Mouse (Mus musculus): ENCODE results near the gene Mrpl20. TPM values are rescaled to one million over a fixed set of nuclear protein-coding genes. Genes with fewer than 3 reads are reported as not detected.

The Mrpl20 gene
- polyA plus RNA-seq, 1 experiment from 2014 or later = 186 TPM

DNA sequence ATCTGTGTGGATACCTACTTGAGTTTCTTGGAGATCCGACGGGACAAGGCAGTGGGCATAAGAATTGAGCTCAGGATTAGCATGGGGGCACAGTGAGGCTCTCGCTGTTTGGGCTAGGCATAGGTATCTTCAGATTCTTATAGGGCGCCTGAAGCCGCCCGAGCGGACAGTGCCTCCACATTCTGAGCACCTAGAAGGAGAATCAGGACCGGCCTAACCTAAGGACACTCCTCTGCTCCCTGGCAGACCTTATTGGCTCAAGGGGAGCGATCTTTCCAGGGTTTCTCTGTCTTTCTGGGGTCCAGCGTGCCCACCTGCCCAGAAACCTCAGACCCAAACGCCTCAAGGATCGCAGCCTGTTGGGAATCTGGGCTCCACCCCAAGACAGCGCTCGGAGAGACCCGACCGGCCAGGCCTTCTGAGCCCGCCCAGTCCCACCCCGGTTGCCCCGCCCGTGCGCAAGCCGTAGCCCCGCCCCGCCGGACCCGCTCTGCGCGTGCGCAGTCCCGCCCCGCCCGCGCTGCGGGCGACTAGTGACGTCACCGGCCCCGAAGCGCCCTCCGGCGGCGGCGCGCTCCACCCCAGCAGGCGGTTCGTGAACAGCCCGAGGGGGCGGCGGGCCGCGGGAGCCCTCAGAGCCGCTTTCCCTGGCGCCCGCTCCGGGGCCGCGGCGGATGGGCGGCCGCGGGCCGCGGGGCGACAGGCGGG lies 44.3 kb downstream of the Mrpl20 start, which contains the start of gene Dvl1:
Dvl1 (plus strand) TSS at position 532 of the 708 bp plus-strand sequence.
- no peaks in the 10 kb centered on the region for H3K27me3 ChIP-seq (replicated peaks; ENCODE audit: insufficient read depth, low read length)
- no peaks in the 10 kb centered on the region for H3K9me3 ChIP-seq (ENCODE audit: low read length)
- H3K27ac ChIP-seq (ENCODE audit: low read length) = peak within 1 kb of the TSS; percentile 77
- TF ChIP-seq CTCF (IDR thresholded peaks at IDR 0.05) (peak; percentile 61), EP300 (IDR thresholded peaks at IDR 0.05) (no peak)
- H3K4me3 ChIP-seq (ENCODE audit: low read depth, low read length) = peak within 1 kb of the TSS; percentile 82
- no peaks in the 10 kb centered on the region for H3K36me3 ChIP-seq (ENCODE audit: insufficient read depth, low read length)
- DNase-seq (ENCODE audit: low spot score) = peak; percentile 90
- WGBS = 4% methylated on average over 20 of the region's 65 CpGs
- peak within 1 kb of the TSS; percentile 82 for H3K9ac ChIP-seq (replicated peaks; ENCODE audit: low read depth)
- H3K4me1 ChIP-seq (ENCODE audit: insufficient read depth, low read depth, low read length) = peaks cover 21% of the 10 kb centered on the region; the same call in 1 of the 2 replicates
- H3K4me2 ChIP-seq (replicated peaks; ENCODE audit: low read depth, low read length) = peak within 1 kb of the TSS; percentile 93
- peak; percentile 94 for ATAC-seq

DNA sequence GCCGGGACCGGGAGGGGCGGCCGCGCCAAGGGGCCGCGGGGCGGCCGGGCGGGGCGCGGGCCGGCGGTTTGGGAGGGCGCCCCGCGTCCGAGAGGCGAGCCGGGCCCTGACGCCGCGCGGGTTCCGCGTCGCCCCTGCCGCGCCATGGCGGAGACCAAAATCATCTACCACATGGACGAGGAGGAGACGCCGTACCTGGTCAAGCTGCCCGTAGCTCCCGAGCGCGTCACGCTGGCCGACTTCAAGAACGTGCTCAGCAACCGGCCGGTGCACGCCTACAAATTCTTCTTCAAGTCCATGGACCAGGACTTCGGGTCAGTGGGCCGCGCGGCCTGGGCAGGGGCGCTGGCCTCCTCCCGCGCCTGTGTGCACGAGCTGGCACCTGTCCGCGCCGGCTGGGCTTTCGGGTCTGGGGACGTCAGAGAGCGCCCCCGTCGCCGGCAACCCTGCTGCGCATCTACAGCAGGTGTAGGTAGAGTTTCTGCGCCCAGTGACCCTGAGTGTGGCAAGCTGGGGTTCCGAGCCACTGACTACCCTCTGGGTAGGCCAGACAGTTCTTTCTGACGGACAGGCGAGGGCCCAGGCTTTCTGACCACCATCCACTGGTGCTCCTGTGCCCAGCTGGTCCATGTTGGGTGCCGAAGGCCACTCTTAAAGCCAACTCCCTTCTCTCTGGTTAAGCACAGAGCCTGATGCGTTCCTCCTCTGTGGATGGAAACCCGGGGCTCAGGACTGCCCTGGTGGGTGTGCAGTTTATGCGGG lies 45.1 kb downstream of the Mrpl20 start:
- H3K27me3 ChIP-seq (replicated peaks; ENCODE audit: insufficient read depth, low read length) = no peaks in the 10 kb centered on the region
- H3K36me3 ChIP-seq (ENCODE audit: insufficient read depth, low read length) = no peaks in the 10 kb centered on the region
- H3K9me3 ChIP-seq (ENCODE audit: low read length) = no peaks in the 10 kb centered on the region
- no peak; the same call in none of the 2 replicates for TF ChIP-seq CTCF (IDR thresholded peaks at IDR 0.05)
- peaks cover 21% of the 10 kb centered on the region; the same call in 1 of the 2 replicates for H3K4me1 ChIP-seq (ENCODE audit: insufficient read depth, low read depth, low read length)
- H3K4me3 ChIP-seq (ENCODE audit: low read depth, low read length) = peak overlapping the region; percentile 82
- ATAC-seq = peak; percentile 54
- peak overlapping the region; percentile 93 for H3K4me2 ChIP-seq (replicated peaks; ENCODE audit: low read depth, low read length)
- peak overlapping the region; percentile 52; the same call in 1 of the 2 replicates for H3K27ac ChIP-seq (ENCODE audit: low read length)
- peak overlapping the region; percentile 82 for H3K9ac ChIP-seq (replicated peaks; ENCODE audit: low read depth)
- 2% methylated on average over 49 of the region's 69 CpGs for WGBS
- DNase-seq (ENCODE audit: low spot score) = peak; percentile 40

DNA sequence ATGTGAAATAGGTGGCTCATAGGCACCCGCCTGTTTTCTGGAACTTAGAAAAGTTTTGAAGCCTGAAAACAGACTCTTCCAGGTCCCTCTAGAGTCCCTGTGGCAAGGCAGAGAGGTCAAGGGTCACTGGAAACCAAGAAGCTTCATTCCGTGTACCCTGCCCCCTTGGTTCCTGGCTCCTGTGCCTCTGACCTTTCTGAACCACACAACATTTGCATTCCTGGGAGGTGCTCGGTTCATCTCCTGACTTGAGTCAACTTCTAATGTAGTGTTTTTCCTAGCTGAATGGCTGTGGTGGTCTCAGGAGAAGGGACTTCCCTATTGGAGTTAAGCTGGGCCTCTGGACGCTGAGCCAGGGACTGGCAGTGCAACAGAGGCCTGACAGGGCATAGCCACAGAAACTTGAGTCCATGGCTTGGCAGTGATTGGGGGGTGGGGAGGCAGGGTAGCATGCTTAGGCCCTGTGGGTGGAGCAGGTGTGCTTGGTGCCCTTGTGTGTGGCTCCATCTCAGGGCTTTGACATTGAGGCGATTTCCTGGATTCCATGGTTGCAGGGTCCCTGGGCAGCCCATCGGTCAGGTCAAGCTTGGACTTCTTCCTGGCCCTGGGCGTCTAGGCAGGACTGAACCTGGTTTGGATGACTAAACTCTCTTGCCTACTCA lies 45.9 kb downstream of the Mrpl20 start:
- H3K4me2 ChIP-seq (replicated peaks; ENCODE audit: low read depth, low read length) = peak overlapping the region; percentile 93
- H3K9me3 ChIP-seq (ENCODE audit: low read length) = no peaks in the 10 kb centered on the region
- WGBS = 58% methylated on average over 7 of the region's 7 CpGs
- no peaks in the 10 kb centered on the region for H3K27me3 ChIP-seq (replicated peaks; ENCODE audit: insufficient read depth, low read length)
- peak overlapping the region; percentile 82 for H3K4me3 ChIP-seq (ENCODE audit: low read depth, low read length)
- H3K4me1 ChIP-seq (ENCODE audit: insufficient read depth, low read depth, low read length) = peaks cover 21% of the 10 kb centered on the region; the same call in 1 of the 2 replicates
- no peaks in the 10 kb centered on the region for H3K36me3 ChIP-seq (ENCODE audit: insufficient read depth, low read length)
- ATAC-seq (no peak), DNase-seq (ENCODE audit: low spot score) (peak; percentile 15)
- peak overlapping the region; percentile 82 for H3K9ac ChIP-seq (replicated peaks; ENCODE audit: low read depth)
- no peak for TF ChIP-seq EP300 (IDR thresholded peaks at IDR 0.05)
- TF ChIP-seq CTCF (IDR thresholded peaks at IDR 0.05) = no peak
- H3K27ac ChIP-seq (ENCODE audit: low read length) = no peak overlapping the region

- Histone ChIP-seq H3K36me3 (ENCODE audit: insufficient read depth, low read length) (0 out of 2 replicates have a peak, but pooled peaks cover 5% of the 10 kb centered on the region), H3K4me3 (ENCODE audit: low read depth, low read length) (no peak overlapping the region), H3K9me3 (ENCODE audit: low read length) (no peaks in the 10 kb centered on the region), H3K27me3 (replicated peaks; ENCODE audit: insufficient read depth, low read length) (no peaks in the 10 kb centered on the region), H3K4me1 (ENCODE audit: insufficient read depth, low read depth, low read length) (peaks cover 21% of the 10 kb centered on the region; the same call in 1 of the 2 replicates), H3K27ac (ENCODE audit: low read length) (no peak overlapping the region), H3K4me2 (replicated peaks; ENCODE audit: low read depth, low read length) (no peak overlapping the region), H3K9ac (replicated peaks; ENCODE audit: low read depth) (no peak overlapping the region)
- no peak for DNase-seq (ENCODE audit: low spot score)
- no peak for ATAC-seq
- 71% methylated on average over 2 of the region's 2 CpGs for WGBS
- TF ChIP-seq CTCF (IDR thresholded peaks at IDR 0.05) = no peak
- no peak for TF ChIP-seq EP300 (IDR thresholded peaks at IDR 0.05)
Measured at GRCm38 (mm10) chr4:155849391-155849790, 46.7 kb downstream of the Mrpl20 start.

DNA sequence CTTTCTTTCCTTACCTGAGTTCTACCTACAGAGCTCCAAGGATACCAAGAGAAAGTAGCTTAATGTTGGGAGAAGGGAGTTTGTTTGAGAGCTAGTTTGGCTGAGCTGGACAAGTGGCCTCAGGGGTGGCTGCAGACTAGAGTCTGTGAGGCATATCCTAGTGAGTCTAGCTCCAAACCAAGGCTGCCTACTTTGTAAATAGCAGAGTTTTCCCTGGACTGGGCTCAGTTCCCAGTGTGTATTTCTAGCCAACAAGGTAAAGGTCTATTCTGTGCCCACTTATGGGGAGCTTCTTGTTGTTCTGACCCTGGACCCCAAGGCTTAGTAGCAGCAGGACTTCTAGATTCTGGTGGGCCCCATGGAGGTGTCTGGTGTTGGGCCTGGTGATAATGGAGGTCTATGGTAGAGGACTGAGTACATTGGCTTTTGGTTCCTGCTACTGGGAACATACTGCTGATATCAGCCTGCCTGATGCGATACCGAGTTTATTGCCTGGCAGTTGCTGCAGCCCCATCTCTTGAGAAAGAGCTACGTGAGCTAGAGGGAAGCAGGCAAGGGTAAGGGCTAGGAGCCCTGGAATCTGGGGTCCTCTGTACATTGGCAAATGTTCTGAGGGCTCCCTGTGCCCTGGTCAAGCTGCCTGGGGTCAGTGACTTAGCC lies 47.2 kb downstream of the Mrpl20 start:
- no peaks in the 10 kb centered on the region for H3K27me3 ChIP-seq (replicated peaks; ENCODE audit: insufficient read depth, low read length)
- no peak overlapping the region for H3K9ac ChIP-seq (replicated peaks; ENCODE audit: low read depth)
- H3K27ac ChIP-seq (ENCODE audit: low read length) = no peak overlapping the region
- 90% methylated on average over 3 of the region's 3 CpGs for WGBS
- ATAC-seq (no peak), DNase-seq (ENCODE audit: low spot score) (no peak)
- no peaks in the 10 kb centered on the region for H3K9me3 ChIP-seq (ENCODE audit: low read length)
- H3K4me1 ChIP-seq (ENCODE audit: insufficient read depth, low read depth, low read length) = peaks cover 21% of the 10 kb centered on the region; the same call in 1 of the 2 replicates
- H3K4me3 ChIP-seq (ENCODE audit: low read depth, low read length) = no peak overlapping the region
- no peak overlapping the region for H3K4me2 ChIP-seq (replicated peaks; ENCODE audit: low read depth, low read length)
- 0 out of 2 replicates have a peak, but pooled peaks cover 6% of the 10 kb centered on the region for H3K36me3 ChIP-seq (ENCODE audit: insufficient read depth, low read length)
- TF ChIP-seq EP300 (IDR thresholded peaks at IDR 0.05) = no peak
- no peak for TF ChIP-seq CTCF (IDR thresholded peaks at IDR 0.05)

Data from lung, postnatal 0 days (tissue).